Mouse (Mus musculus) cerebellum, adult 2 months (tissue): ENCODE results near the gene Cd38.

Source experiments
- CTCF ChIP-seq: fragments of 200-500 bp; IDR thresholded peaks from 2 replicates; pipeline ENCODE4 v1.5.1; 2011; ENCODE audit warnings: low read depth, mild to moderate bottlenecking, control low read depth, low read length, moderate library complexity, borderline replicate concordance; ENCODE audit not compliant: insufficient read depth
- POLR2A ChIP-seq: fragments of 200-500 bp; IDR thresholded peaks from 2 replicates; pipeline ENCODE4 v1.6.1; 2011; ENCODE audit warnings: low read length, control low read depth, borderline replicate concordance; ENCODE audit not compliant: insufficient read depth

GRCm38 (mm10) chr5:43923933-43924332 lies 55.6 kb downstream of the Cd38 start:
- TF ChIP-seq CTCF (peak; percentile 62; the same call in 1 of the 2 replicates), POLR2A (no peak)
